8 mouse cellular contexts compared by ENCODE assay signal in the genomic region with DNA sequence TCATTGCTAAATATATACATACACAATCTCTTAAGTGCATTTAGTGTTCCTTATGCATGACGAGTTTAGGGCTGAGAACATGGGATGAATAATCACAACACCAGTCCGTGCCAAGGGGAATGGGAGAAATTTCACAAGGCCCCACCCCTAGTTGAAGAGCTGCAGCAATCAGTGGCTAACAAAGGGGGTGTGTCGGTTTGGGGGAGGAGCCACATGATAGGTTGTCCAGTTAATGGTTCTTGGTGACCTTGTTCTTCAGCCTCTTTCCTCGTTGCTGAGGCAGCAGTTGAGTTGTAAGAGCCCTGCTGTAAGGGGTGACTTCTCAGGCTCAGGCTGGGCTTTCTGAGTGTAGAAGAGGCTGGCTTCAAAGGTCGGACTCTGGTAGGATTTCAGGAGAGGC. TPM values are rescaled to one million over a fixed set of nuclear protein-coding genes. Genes with fewer than 3 reads are reported as not detected.
DNase-seq lines count a peak whose midpoint lies in the region.

No protein-coding gene starts in this region.

- H3K9me3 ChIP-seq in embryonic facial prominence, embryonic 10.5 days, result no peaks in the 10 kb centered on the region

- H3K36me3 ChIP-seq in embryonic facial prominence, embryonic 10.5 days (replicated peaks), result peaks cover 28% of the 10 kb centered on the region

- no peaks in the 10 kb centered on the region for H3K27me3 ChIP-seq in embryonic facial prominence, embryonic 10.5 days (replicated peaks; ENCODE audit: low read depth, poor library complexity, severe bottlenecking)

- H3K4me1 ChIP-seq in embryonic facial prominence, embryonic 10.5 days, result peaks cover 41% of the 10 kb centered on the region

- WGBS in embryonic facial prominence, embryonic 10.5 days, result 48% methylated on average over 5 of the region's 5 CpGs

- no peak overlapping the region for H3K27ac ChIP-seq in embryonic facial prominence, embryonic 10.5 days (replicated peaks)

- peak overlapping the region; percentile 93 for H3K4me3 ChIP-seq in embryonic facial prominence, embryonic 10.5 days

- DNase-seq in cerebellum, adult 11-12 months, result peak; percentile 55
- no peak for DNase-seq in cerebellum, adult 11 months
- peak; percentile 84 for DNase-seq in 3T3-L1 (ENCODE audit: low read depth, low spot score)
- DNase-seq in embryonic facial prominence, embryonic 10.5 days (ENCODE audit: low spot score), result no peak
- peak; percentile 50 for DNase-seq in induced T-regulatory cell, adult 2 months (ENCODE audit: low read depth)
- peak; percentile 79 to 85 for DNase-seq in lung, adult 18-20 months
- peak; percentile 47 for DNase-seq in testis, postnatal 14 days (ENCODE audit: low spot score)
- DNase-seq in retina, postnatal 1 day, result no peak

RNA-seq across cellular contexts. Expression of gene Sdhb, which starts 1.9 kb away (rescaled TPM):
- polyA plus RNA-seq in embryonic facial prominence, embryonic 10.5 days (2016; fragmentation: Nextera tagmentation; extraction: Ambion mirVana), result 432 and 438 TPM in 2 replicates

RNA-seq across cellular contexts. Expression of gene Atp13a2, which starts 23.7 kb away (rescaled TPM):
- polyA plus RNA-seq in embryonic facial prominence, embryonic 10.5 days (2016; fragmentation: Nextera tagmentation; extraction: Ambion mirVana), result 42.4 and 43.2 TPM in 2 replicates

RNA-seq across cellular contexts. Expression of gene Mfap2, which starts 47.3 kb away (rescaled TPM):
- polyA plus RNA-seq in embryonic facial prominence, embryonic 10.5 days (2016; fragmentation: Nextera tagmentation; extraction: Ambion mirVana), result 399 and 480 TPM in 2 replicates

RNA-seq across cellular contexts. Expression of gene Padi2, which starts 56.8 kb away (rescaled TPM):
- 0.97 and 1.6 TPM in 2 replicates for polyA plus RNA-seq in embryonic facial prominence, embryonic 10.5 days (2016; fragmentation: Nextera tagmentation; extraction: Ambion mirVana)

Comparison
In these comparisons a context has a peak if more than half of its experiments do, and no peak if none do; other contexts are left out.
1. DNase-seq: peak in cerebellum, adult 11-12 months (single experiment), 3T3-L1 (single experiment), induced T-regulatory cell, adult 2 months (single experiment), lung, adult 18-20 months (2 of 2) and testis, postnatal 14 days (single experiment); none in cerebellum, adult 11 months (single experiment), embryonic facial prominence, embryonic 10.5 days (single experiment) and retina, postnatal 1 day (single experiment).